Mouse (Mus musculus): Measurements from ENCODE around the gene Dck. TPM values are rescaled to one million over a fixed set of nuclear protein-coding genes. Genes with fewer than 3 reads are reported as not detected.
"Not testable (repeated sequence)": the region's sequence is repeated elsewhere in the genome, so short reads cannot be mapped to it uniquely, and the experiment has no call there.

Gene Dck
- 122 and 127 TPM in 2 replicates for polyA plus RNA-seq (2016; fragmentation: Nextera tagmentation; extraction: Ambion mirVana)

DNA sequence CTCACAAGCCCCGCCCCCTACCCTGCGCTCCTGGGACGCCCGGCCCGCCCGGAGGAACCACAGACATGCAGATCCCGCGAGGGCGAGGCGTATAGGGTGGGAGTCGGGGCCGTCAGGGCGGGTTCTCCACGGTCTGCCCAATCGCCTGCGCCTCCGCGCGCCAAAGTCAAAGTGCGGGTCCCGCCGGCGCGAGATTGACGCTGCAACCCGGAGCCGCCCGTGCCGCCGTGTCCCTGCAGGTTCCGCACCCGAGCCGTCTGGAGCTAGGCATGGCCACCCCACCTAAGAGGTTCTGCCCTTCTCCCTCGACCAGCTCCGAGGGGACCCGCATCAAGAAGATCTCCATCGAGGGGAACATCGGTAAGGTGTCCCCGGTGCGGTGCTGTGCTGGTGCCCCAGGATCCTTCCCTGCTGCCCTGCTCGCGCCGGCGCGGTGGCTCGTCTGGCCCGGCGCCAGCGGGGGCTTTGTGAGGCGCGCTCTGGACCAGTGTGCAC lies at the start of gene Dck:
Dck (plus strand) TSS at position 10 of the 495 bp plus-strand sequence.
- Histone ChIP-seq H3K36me3 (replicated peaks) (peaks cover 39% of the 10 kb centered on the region), H3K27me3 (ENCODE audit: poor library complexity, severe bottlenecking) (no peaks in the 10 kb centered on the region), H3K4me1 (peaks cover 27% of the 10 kb centered on the region), H3K9me3 (no peaks in the 10 kb centered on the region), H3K4me3 (peak within 1 kb of the TSS; percentile 80), H3K27ac (peak within 1 kb of the TSS; percentile 96)
- peak; percentile 100 for DNase-seq (ENCODE audit: extremely low spot score, low spot score)
- WGBS: under 1% methylated on average over 51 of the region's 51 CpGs

DNA sequence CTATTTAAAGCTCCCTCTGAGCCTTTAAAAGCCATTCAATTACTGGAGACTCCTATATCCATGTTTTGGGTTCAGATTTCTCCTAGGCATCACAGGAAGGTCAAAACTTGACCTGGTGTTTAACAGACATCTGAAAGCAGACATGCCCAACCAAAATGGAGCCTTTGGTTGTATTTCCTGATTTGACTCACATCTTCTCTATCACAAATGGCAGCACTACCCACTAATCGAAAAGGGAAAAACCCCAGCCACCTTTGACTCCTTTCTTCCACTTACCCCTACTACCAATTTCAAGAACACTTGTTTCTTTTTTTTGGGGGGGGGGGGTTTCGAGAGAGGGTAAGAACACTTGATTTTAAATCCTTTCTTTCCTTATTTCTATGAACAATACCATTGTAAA lies 47.8 kb upstream of the Dck start:
- H3K4me3 ChIP-seq: no peak overlapping the region

DNA sequence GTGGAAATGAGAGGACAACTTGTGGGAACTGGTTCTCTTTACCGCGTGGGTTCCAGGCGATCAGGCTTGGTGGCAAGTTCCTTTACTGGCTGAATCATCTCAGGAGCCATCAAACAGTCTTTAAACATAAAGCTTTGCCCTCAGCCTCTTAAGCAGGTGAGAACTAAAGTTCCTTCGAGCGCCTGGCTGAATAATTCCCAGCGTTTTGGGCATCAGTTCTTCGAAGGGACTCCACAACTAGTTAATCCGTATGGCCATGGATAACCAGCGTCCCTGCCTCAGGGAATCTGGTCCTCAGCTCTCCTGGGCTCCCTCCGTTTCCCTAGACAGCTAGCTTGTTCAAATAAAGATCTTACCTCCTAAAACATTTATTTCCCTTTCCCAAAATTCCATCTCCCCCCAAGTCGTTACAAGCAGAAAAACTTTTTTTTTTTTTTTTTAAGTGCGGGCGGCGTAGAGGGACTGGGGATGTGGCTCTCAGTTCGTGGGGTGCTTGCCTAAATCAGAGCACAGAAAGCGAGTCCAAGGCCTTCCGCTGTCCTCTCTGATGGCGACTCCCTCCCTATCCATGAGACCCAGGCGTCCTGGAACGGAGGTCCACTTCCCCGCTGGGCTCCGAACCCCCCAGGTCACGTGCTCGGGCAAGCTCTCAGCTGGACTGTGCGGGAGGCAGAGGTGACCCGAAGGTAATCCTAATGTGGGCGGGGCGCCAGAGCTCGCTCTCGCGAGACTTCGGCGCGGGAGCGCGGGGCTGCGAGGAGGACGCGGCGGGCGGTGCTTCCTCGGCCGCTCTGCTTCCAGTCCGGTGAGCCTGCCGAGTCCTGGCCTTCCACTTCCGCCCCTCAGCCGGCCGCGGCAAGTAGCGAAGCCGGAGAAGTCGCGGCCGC lies 44.4 kb upstream of the Dck start, which contains the start of gene Mob1b:
Mob1b (plus strand) TSS at position 740 of the 887 bp plus-strand sequence.
- H3K9me3 ChIP-seq: no peaks in the 10 kb centered on the region
- H3K27me3 ChIP-seq (ENCODE audit: poor library complexity, severe bottlenecking): no peaks in the 10 kb centered on the region
- H3K4me3 ChIP-seq: peak within 1 kb of the TSS; percentile 95
- H3K27ac ChIP-seq: peak within 1 kb of the TSS; percentile 96
- 1% methylated on average over 54 of the region's 54 CpGs for WGBS
- peak; percentile 94 for DNase-seq (ENCODE audit: extremely low spot score, low spot score)
- peaks cover 29% of the 10 kb centered on the region for H3K4me1 ChIP-seq
- H3K36me3 ChIP-seq (replicated peaks): peaks cover 6% of the 10 kb centered on the region; the same call in 1 of the 2 replicates

More for the DNA sequence above, 47.8 kb upstream of the Dck start:
- Histone ChIP-seq H3K4me1 (peaks cover 21% of the 10 kb centered on the region), H3K27ac (no peak overlapping the region), H3K36me3 (replicated peaks) (no peaks in the 10 kb centered on the region), H3K9me3 (no peaks in the 10 kb centered on the region), H3K27me3 (ENCODE audit: poor library complexity, severe bottlenecking) (no peaks in the 10 kb centered on the region)
- 82% methylated on average over 2 of the region's 2 CpGs for WGBS
- no peak for DNase-seq (ENCODE audit: extremely low spot score, low spot score)

DNA sequence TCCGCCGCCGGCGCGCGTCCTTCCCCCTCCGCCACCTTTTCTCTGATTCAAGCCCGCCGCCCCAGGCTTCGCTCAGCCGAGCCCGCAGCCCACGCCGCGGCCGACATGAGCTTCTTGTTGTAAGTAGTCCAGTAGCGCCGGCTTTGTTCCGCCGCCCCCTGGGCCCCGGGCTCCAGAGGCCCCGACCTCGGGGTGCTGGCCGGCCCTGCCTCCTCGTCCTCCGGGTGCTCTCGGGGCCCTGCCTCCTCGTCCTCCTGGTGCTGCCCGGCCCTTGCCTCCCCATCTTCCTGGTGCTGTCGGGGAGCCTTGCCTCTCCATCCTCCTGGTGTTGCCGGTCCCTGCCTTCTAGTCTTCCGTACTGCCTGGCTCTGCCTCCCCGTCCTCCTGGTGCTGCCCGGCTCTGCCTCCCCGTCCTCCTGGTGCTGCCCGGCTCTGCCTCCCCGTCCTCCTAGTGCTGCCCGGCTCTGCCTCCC lies 43.8 kb upstream of the Dck start:
- peaks cover 13% of the 10 kb centered on the region for H3K36me3 ChIP-seq (replicated peaks)
- H3K9me3 ChIP-seq: no peaks in the 10 kb centered on the region
- peak overlapping the region; percentile 96 for H3K27ac ChIP-seq
- under 1% methylated on average over 38 of the region's 38 CpGs for WGBS
- DNase-seq (ENCODE audit: extremely low spot score, low spot score): no peak
- H3K27me3 ChIP-seq (ENCODE audit: poor library complexity, severe bottlenecking): no peaks in the 10 kb centered on the region
- peak overlapping the region; percentile 95 for H3K4me3 ChIP-seq
- peaks cover 29% of the 10 kb centered on the region for H3K4me1 ChIP-seq

DNA sequence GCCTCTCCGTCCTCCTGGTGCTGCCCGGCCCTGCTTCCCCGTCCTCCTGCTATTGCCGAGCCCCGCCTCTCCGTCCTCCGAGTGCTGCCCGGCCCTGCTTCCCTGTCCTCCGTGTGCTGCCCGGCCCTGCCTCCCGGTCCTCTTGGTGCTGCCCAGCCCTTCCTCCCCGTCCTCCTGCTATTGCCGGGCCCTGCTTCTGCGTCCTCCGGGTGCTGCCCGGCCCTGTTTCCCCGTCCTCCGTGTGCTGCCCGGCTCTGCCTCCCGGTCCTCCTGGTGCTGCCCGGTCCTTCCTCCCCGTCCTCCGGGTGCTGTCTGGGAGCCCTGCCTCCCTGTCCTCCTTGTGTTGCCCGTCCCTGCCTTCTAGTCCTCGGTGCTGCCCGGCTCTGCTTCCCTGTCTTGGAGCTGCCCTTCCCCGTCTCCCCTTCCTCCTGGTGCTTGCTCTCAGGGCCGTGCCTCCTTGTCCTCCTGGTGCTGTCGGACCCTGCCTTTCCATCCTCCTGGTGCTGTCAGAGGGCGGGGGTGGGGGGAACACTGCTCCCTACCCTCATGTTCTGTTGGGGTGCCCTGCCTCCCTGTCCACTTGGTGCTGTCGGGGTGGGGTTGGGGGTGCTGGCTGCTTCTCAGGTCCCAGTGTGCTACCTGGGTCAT lies 43.1 kb upstream of the Dck start:
- H3K27ac ChIP-seq: peak overlapping the region; percentile 96

DNA sequence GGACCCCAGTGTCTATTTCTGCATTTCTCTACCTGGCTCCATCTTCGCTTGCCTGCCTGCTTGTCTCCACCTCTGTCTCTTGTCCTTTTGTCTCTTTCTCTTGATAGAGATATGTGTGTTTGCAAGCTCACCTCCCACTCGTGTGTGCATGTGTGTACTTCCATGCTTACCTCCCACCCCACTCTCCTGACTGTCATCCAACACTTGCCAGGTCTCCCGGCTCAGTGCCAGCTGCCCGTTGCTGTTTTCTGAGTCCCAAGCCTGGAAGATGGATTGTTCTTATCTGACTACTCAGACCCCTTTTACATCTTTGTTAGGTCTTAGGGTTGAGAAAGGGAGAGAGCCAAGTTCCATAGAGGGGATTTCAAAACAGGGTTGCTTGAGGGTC lies 42.6 kb upstream of the Dck start:
- H3K27me3 ChIP-seq (ENCODE audit: poor library complexity, severe bottlenecking): no peaks in the 10 kb centered on the region
- no peak for DNase-seq (ENCODE audit: extremely low spot score, low spot score)
- peaks cover 29% of the 10 kb centered on the region for H3K4me1 ChIP-seq
- H3K27ac ChIP-seq: peak overlapping the region; percentile 96
- peak overlapping the region; percentile 95 for H3K4me3 ChIP-seq
- H3K36me3 ChIP-seq (replicated peaks): peaks cover 14% of the 10 kb centered on the region
- H3K9me3 ChIP-seq: no peaks in the 10 kb centered on the region
- WGBS: 60% methylated on average over 4 of the region's 4 CpGs

More for the DNA sequence above, 43.1 kb upstream of the Dck start:
- Histone ChIP-seq H3K4me3 (peak overlapping the region; percentile 95), H3K27me3 (ENCODE audit: poor library complexity, severe bottlenecking) (no peaks in the 10 kb centered on the region), H3K36me3 (replicated peaks) (peaks cover 14% of the 10 kb centered on the region), H3K4me1 (peaks cover 29% of the 10 kb centered on the region), H3K9me3 (no peaks in the 10 kb centered on the region)
- peak; percentile 34 for DNase-seq (ENCODE audit: extremely low spot score, low spot score)
- 3% methylated on average over 31 of the region's 31 CpGs for WGBS

DNA sequence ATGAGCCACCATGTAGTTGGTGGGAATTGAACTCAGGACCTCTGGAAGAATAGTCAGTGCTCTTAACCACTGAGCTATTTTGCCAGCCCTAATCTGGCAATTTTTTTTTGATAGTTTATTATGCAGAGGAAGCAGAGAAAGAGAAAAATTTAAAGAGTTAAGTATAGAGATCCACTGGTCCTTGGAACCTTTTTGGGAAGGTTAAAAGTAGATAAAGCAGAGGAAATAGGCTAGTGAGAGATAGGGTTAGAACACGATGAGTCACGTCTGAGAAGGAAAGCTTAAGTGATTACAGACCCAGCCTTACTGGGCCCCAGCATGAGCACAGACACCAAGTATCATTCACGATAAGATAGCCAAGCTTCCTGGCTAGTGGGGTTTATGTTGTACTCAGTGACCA lies 40.8 kb upstream of the Dck start:
- Histone ChIP-seq H3K36me3 (replicated peaks) (peaks cover 14% of the 10 kb centered on the region), H3K4me3 (no peak overlapping the region), H3K27me3 (ENCODE audit: poor library complexity, severe bottlenecking) (no peaks in the 10 kb centered on the region), H3K4me1 (peaks cover 29% of the 10 kb centered on the region), H3K27ac (no peak overlapping the region), H3K9me3 (no peaks in the 10 kb centered on the region)
- DNase-seq (ENCODE audit: extremely low spot score, low spot score): no peak
- WGBS: 67% methylated on average over 3 of the region's 3 CpGs

DNA sequence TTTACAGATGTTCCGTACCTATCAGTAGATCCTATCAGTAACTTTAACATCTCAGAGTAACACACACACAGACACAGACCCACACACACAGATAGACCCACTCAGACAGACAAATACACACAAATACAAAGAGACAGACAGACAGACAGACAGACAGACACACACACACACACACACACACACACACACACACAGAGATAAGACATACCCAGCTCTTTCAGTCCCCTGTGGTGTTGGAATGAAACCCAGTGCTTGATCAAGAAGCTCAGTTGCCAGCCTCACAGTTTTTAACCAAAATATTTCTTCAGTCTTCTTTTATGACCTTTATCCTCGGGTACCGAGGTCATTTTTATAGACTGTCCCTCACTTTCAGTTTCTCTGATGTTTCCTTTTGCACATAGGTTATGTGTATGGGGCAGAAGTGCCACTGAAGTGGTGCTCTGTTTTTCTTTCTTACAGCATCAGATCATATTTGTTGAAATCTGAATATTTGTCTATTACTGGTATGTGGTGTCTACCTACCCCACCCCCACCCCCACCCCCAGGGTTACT lies 37.1 kb upstream of the Dck start:
- no peak overlapping the region for H3K4me3 ChIP-seq
- no peak overlapping the region for H3K27ac ChIP-seq
- peaks cover 14% of the 10 kb centered on the region for H3K36me3 ChIP-seq (replicated peaks)
- no peaks in the 10 kb centered on the region for H3K9me3 ChIP-seq
- no peak for DNase-seq (ENCODE audit: extremely low spot score, low spot score)
- H3K4me1 ChIP-seq: peaks cover 7% of the 10 kb centered on the region
- WGBS: 92% methylated on average over 3 of the region's 3 CpGs
- H3K27me3 ChIP-seq (ENCODE audit: poor library complexity, severe bottlenecking): no peaks in the 10 kb centered on the region

DNA sequence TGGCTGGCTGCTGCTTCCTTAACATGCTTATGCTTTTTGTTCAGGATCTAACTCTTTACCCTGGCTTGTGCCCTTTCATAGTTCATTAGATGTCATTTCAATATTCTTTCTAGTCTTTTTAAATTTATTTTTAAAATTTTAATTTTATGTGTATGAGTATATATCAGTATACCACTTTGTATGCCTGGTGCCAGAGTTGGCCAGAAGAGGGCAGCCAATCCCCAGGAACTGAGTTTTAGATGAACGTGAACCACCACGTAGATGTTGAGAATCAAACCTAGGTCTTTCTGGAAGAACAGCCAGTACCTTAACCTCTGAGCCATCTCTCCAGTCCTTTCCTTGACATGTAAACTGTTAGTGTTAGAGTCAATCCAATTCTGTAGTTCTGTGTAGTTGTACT lies 30.0 kb upstream of the Dck start:
- no peaks in the 10 kb centered on the region for H3K27me3 ChIP-seq (ENCODE audit: poor library complexity, severe bottlenecking)
- 90% methylated on average over 2 of the region's 2 CpGs for WGBS
- peaks cover 13% of the 10 kb centered on the region for H3K36me3 ChIP-seq (replicated peaks)
- DNase-seq (ENCODE audit: extremely low spot score, low spot score): no peak
- no peak overlapping the region for H3K27ac ChIP-seq
- H3K4me3 ChIP-seq: no peak overlapping the region
- no peaks in the 10 kb centered on the region for H3K9me3 ChIP-seq
- no peaks in the 10 kb centered on the region for H3K4me1 ChIP-seq

DNA sequence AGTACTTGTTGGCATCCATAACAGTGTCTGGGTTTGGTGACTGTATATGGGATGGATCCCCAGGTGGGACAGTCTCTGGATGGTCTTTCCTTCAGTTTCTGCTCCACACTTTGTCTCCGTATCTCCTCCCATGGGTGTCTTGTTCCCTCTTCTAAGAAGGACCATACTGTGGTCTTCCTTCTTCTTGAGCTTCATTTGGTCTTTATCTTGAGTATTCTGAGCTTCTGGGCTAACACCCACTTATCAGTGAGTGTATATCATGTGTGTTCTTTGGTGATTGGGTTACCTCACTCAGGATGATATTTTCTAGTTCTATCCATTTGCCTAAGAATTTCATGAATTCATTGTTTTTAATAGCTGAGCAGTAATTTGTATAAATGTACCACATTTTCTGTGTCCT lies 23.7 kb upstream of the Dck start:
- WGBS: 97% methylated on average over 1 of the region's 1 CpGs
- peaks cover 57% of the 10 kb centered on the region for H3K36me3 ChIP-seq (replicated peaks)
- DNase-seq (ENCODE audit: extremely low spot score, low spot score): not testable (repeated sequence)

DNA sequence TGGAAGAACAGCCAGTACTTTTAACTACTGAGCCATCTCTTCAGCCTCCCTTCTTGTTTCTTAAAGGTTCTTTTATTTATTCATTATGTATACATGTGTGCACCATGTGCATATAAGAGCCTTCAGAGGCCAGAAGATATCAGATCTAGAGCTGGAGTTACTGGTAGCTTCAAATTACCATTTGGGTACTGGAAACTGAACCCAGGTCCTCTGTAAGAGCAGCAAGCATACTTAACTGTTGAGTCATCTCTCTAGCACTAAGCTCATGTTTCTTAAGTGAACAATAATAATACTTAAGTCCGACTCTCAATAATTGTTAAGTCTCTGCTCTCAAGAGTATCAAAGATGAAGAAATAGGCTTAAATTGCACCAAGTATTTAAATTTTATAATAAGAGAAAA lies 17.0 kb upstream of the Dck start:
- WGBS: 89% methylated on average over 1 of the region's 1 CpGs
- no peak overlapping the region for H3K27ac ChIP-seq
- no peak for DNase-seq (ENCODE audit: extremely low spot score, low spot score)
- H3K4me3 ChIP-seq: no peak overlapping the region
- H3K36me3 ChIP-seq (replicated peaks): peaks cover 64% of the 10 kb centered on the region
- H3K9me3 ChIP-seq: no peaks in the 10 kb centered on the region
- H3K27me3 ChIP-seq (ENCODE audit: poor library complexity, severe bottlenecking): no peaks in the 10 kb centered on the region
- H3K4me1 ChIP-seq: no peaks in the 10 kb centered on the region; the same call in 1 of the 2 replicates

More for the DNA sequence above, 23.7 kb upstream of the Dck start:
- not testable (repeated sequence) for H3K27me3 ChIP-seq (ENCODE audit: poor library complexity, severe bottlenecking); H3K9me3 ChIP-seq; H3K4me3 ChIP-seq; H3K4me1 ChIP-seq; H3K27ac ChIP-seq

DNA sequence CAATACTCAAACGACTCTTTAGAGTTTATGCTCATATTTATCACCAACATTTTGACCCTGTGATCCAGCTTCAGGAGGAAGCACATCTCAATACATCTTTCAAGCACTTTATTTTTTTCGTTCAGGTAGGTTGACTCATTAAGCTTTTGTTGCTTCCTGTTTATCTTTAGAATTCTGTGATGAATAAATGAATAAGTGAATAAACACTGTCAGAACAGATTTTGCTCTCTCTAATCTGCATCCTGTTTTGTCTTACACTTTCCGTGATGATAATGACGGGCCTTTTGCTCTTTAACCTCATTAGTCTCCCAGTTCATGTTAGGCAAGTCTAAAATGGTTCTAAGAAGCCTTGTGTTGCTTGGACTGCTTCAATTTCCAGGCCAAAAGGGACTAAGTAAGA lies 11.6 kb upstream of the Dck start:
- H3K36me3 ChIP-seq (replicated peaks): peaks cover 64% of the 10 kb centered on the region
- no peaks in the 10 kb centered on the region for H3K9me3 ChIP-seq
- no peaks in the 10 kb centered on the region; the same call in 1 of the 2 replicates for H3K4me1 ChIP-seq
- H3K27me3 ChIP-seq (ENCODE audit: poor library complexity, severe bottlenecking): no peaks in the 10 kb centered on the region
- no peak overlapping the region for H3K4me3 ChIP-seq
- DNase-seq (ENCODE audit: extremely low spot score, low spot score): no peak
- no peak overlapping the region for H3K27ac ChIP-seq
- WGBS: 92% methylated on average over 4 of the region's 4 CpGs

All from forebrain, embryonic 10.5 days (tissue).